Mouse (Mus musculus): ENCODE measurements at regions not wholly inside any gene's neighbourhood (a gene's known extent, or its start where the extent isn't known, plus 50 kb on each side); places are given as distances from the start of the nearest gene placed in this dataset.

- TF ChIP-seq POLR2A (IDR thresholded peaks at IDR 0.05; ENCODE audit: insufficient read length, low read depth), result no peak
- TF ChIP-seq TCF3 (IDR thresholded peaks at IDR 0.05; ENCODE audit: insufficient read length, low read depth), result no peak
- no peak for TF ChIP-seq USF1 (IDR thresholded peaks at IDR 0.05; ENCODE audit: low read depth)
- no peak for TF ChIP-seq MAX (IDR thresholded peaks at IDR 0.05; ENCODE audit: low read depth)
- TF ChIP-seq REST (IDR thresholded peaks at IDR 0.05; ENCODE audit: insufficient read depth, insufficient read length), result no peak
- no peak for TF ChIP-seq MYOD1 (IDR thresholded peaks at IDR 0.05; ENCODE audit: control insufficient read depth in 1 of 3, insufficient read length in 2 of 3, low read depth in 2 of 3)
- TF ChIP-seq CEBPB (IDR thresholded peaks at IDR 0.05; ENCODE audit: insufficient read depth, poor library complexity, severe bottlenecking), result no peak
- TF ChIP-seq MYOG (IDR thresholded peaks at IDR 0.05; ENCODE audit: control insufficient read depth in 1 of 3, insufficient read depth in 1 of 3, insufficient read length in 2 of 3, low read depth in 2 of 3), result no peak
- no peak for TF ChIP-seq TCF12 (IDR thresholded peaks at IDR 0.05; ENCODE audit: insufficient read depth, poor library complexity, severe bottlenecking)
Measured at GRCm38 (mm10) chr3:101667186-101667585, 62.7 kb upstream of the Atp1a1 start.
